Mouse (Mus musculus): ENCODE data around the gene Foxj1.

Foxj1 gene

DNA sequence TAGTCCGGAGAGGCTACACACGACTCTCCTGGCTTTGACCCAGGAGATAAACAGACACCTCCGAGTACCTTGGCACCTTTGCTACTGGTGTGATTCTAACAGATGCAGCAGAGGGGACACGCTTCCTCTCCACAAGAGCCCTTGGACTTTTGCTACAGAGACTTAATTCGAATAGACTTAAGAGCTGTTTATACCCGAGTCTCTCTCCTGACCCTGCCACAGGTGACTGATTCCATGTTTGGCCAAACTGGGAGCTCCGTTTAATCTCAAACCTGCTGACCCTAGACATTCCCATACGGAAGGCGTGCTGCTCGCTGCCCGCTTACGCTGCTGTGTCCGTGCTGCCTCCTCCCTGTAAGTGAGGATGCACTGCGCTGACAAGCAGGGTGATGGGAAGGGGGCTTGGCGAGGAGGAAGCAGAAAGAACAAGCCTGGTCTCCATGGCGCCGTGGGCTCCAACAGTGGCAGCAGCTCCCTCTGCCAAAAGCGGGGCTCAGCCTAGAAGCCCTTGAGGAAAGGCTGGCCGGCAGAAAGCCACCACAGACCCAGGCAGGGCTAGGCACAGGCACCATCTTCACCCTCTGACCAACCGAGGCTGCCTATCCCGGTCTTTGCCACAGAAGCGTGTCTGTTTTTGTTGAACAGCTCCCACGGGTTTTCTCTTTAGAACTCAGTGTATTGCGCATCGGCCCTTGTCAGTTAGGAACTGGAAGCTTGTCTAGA is 7.0 kb upstream of the Foxj1 start:
- DNase-seq (ENCODE audit: low spot score): no peak

DNA sequence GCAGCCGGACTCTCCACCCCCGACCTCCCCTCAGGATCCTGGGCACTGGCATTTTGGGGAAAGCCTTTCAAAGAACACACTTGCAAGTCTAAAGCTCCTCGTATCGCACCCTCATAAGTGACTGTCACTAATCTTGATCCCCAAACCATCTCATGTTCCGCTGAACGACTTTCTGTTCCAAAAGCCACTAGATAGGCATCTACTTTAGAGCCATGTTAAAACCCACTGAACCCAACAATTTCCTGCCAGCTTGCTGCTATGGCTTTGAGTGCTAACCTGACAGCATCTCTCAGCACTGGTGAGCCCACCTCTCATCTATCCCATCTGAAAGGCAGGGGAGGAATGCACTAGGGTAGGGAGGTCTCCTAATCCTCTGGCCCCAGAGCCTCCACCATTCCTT is 2.3 kb upstream of the Foxj1 start:
- DNase-seq (ENCODE audit: low spot score): no peak

DNA sequence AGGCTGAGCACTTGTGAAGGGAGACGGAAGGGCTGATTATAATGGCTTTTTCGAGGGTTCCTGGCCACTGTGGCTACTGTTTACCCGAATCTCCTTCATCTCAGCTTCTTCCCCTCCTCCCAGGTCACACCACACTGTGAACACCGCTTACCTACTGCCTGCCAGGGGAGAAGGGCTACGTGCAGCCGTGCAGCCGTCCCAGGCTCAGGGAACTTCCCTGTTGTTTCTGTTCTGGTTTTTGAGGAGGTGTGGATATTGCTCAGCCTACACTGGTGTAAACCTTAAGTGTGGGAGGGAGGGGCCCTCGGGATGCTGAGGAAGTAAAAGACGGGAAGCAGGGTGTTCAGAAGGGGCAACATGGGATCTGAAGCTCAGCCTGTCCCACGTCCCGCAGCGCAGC is 1.8 kb upstream of the Foxj1 start:
- DNase-seq (ENCODE audit: low spot score): no peak

DNA sequence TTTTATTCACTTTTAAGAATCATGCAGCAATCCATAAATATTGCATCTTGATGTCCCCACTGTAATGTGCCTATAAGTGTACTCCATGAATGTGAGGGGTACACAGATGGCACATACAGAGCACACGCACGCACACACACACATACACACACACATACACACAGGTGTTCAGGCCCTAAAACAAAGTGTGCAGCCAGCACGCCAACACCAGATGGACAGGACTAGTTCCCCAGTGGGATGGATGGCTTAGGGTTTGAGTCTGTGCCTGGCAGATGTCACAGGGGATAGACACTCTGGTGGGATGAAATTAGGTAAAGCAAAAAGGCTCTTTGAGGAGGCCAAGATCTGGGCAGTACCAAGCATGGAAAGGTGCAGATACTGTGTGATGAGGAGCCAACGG is 1.2 kb upstream of the Foxj1 start:
- DNase-seq (ENCODE audit: low spot score): no peak

- no peak for DNase-seq (ENCODE audit: low spot score)
Observed at GRCm38 (mm10) chr11:116334417-116334782, 799 bp downstream of the Foxj1 start.

GRCm38 (mm10) chr11:116333526-116334416 is 1.4 kb downstream of the Foxj1 start:
- no peak for DNase-seq (ENCODE audit: low spot score)

GRCm38 (mm10) chr11:116332983-116333270 is 2.3 kb downstream of the Foxj1 start:
- DNase-seq (ENCODE audit: low spot score): no peak

GRCm38 (mm10) chr11:116332232-116332982 is 2.8 kb downstream of the Foxj1 start:
- DNase-seq (ENCODE audit: low spot score): no peak

DNA sequence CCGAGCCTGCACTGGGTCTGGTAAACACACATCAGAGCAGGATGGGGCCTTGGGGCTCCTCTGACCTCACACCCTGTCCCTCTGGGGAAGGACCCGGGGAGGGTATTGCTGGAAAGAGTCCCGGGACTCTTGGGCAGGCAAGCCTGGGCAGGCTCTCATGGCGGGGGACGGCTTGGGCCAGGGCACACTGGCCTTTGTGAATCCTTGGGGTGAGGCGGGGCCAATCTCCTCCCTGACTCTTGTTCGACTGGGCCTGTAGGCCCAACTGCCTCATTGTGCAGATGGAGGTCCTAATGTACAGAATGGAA is 5.0 kb downstream of the Foxj1 start:
- no peak for DNase-seq (ENCODE audit: low spot score)

- DNase-seq (ENCODE audit: low spot score): no peak
Observed at GRCm38 (mm10) chr11:116329314-116330210, 5.6 kb downstream of the Foxj1 start.

GRCm38 (mm10) chr11:116326963-116327603 is 8.1 kb downstream of the Foxj1 start:
- no peak for DNase-seq (ENCODE audit: low spot score)

DNA sequence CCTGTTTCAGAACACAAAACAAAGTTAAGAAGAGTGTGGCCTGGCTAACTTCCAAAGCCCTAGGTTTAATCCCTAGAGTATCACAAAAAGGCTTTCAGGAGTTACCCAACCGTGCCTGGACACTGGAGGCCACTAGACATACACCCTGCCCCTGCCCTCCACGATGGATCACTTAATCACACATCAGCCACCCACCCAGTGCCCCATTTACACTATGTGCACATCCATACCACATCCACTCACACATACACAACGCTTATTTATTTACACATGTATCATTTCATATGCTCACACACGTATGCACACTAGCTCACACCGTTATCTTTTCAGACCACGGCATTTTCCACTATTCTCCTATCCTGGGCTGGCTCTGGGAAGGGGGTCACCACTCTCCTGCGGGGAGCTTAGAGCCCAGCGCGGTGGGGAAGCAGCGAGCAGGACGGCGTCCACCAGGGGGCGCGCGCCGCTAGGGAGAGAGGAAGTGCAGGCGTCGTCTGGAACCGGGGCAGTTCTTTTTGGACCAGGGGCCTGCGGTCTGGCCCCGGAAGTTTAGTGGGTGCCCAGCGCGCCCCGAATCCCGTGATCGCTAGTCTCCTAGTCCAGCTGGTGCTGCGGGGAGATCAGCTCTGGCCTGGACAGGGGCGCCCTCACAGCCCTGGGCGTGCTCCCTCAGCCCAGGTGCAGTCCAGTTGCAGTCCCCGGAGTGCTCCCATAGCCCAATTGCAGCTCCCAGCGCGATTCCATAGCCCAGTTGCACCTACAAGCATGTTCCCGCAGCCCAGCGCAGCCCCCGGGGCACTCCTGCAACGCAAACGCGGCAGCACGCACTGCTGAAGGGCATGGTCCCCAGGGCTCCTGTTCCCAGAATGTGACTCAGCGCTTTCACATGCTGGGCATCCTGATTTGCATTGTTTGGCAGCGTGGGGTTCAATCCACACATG is 16.2 kb downstream of the Foxj1 start:
- DNase-seq (ENCODE audit: low spot score): peak; percentile 82

- DNase-seq (ENCODE audit: low spot score): no peak
Observed at GRCm38 (mm10) chr11:116312359-116312758, 22.8 kb downstream of the Foxj1 start.

- peak; percentile 70 for DNase-seq (ENCODE audit: low spot score)
Observed at GRCm38 (mm10) chr11:116311169-116311568, 24.0 kb downstream of the Foxj1 start.

DNA sequence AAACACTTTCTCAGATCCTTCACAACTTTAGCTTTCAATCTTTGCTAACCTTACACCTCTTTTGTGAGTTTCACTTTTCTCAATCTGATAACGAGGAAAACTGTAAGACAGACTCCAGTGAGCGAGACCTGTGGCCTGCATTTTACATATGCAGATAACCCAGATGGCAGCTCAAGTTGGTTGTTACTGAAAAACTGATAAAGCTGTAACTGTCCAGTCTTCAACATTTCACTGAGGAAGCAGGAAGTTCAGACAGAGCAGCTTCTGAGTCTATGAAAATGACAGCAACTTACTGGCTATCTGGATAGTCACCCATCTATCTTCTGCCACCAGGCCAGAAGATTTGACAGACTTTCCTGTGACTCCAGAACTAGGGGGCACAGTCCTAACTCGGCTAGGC is 25.6 kb downstream of the Foxj1 start:
- DNase-seq (ENCODE audit: low spot score): no peak

- peak; percentile 80 for DNase-seq (ENCODE audit: low spot score)
Observed at GRCm38 (mm10) chr11:116307762-116308531, 27.3 kb downstream of the Foxj1 start.

DNA sequence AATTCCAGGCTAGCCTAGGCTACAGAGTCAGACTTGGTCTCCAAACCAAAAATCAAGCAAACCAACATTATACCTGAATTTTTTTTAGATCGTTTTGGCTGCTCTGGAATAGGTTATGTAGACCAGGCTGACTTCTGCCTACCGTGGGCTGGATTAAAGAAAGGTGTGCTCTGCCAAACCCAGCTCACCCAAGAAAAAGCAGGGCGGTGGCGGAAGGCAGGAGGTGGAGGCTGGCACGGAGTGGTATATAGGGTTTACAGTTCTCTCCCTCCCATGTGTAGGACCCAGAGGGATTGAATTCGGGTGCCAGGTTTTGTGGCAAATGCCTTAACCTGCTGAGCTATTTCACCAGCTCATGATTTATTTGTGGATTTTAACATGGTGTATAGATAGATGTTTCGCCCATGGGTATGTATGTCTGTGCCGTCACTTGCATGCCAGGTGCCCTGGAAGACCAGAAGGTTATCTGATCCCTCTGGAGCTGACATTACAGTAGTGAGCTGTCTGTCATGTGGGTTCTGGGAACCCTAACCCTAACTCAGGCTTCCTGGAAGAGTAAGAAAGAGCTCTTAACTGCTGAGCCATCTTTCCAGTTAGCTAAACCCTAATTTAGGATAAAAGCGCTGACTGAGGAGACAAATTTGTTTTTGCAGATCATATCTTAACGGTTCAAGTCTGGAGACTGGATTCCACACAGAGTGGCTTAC is 28.0 kb downstream of the Foxj1 start, which contains the start of gene Exoc7:
Gene Exoc7 (minus strand): TSS at position 215 of the 707 bp plus-strand sequence.
- no peak for DNase-seq (ENCODE audit: low spot score)

GRCm38 (mm10) chr11:116306126-116306982 is 28.8 kb downstream of the Foxj1 start:
- peak; percentile 93 for DNase-seq (ENCODE audit: low spot score)

All from testis, postnatal 14 days (tissue).